ENCODE assay signal across 8 mouse cellular contexts in the genomic region with DNA sequence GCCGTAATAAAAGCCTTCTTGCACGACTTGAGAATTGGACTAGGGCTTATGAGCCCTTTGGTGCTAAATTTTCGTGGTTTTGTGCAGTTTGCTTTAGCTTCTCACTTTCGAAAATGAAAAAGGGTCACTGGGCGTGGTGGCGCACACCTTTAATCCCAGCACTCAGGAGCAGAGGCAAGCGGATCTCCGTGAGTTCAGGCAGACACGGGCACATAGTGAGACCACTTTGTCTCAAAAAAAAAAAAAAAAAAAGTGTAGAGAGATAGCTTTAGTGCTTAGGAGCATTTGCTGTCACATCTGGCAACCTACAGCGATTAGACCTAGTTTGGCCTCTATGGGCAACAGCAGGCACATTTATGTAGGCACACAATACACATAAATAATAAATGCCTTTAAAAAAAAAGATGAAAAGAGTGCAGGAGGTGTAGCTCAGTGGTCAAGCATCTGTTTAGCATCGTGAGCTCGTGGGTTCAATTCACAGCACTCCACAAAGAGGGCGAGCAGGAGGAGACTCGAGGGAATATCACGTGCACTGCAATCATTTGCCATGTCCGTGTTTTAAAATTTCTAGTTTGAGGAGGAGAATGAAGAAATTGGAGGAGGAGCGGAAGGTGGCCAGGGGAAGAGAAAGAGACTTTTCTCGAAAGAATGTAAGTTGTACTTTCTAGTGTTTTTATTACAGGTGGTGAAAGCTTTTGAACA. TPM values are rescaled to one million over a fixed set of nuclear protein-coding genes. Genes with fewer than 3 reads are reported as not detected.
A peak's percentile ranks its signal among the peaks of the same experiment; 100 is the strongest.
DNase-seq lines count a peak whose midpoint lies in the region; ATAC-seq and TF ChIP-seq lines count a peak whose summit lies in the region.

No protein-coding gene starts in this region.

- H3K27me3 ChIP-seq in embryonic facial prominence, embryonic 11.5 days (ENCODE audit: control insufficient read depth, insufficient read depth, low read length), result no peaks in the 10 kb centered on the region
- no peaks in the 10 kb centered on the region for H3K27me3 ChIP-seq in intestine, embryonic 15.5 days (replicated peaks)
- no peaks in the 10 kb centered on the region for H3K27me3 ChIP-seq in neural tube, embryonic 14.5 days (ENCODE audit: control insufficient read depth, insufficient read depth, low read length)

- no peak for DNase-seq in lung, adult 2 months
- DNase-seq in lung, postnatal 10 days, result no peak
- DNase-seq in embryonic facial prominence, embryonic 11.5 days (ENCODE audit: low spot score), result no peak
- no peak for DNase-seq in adrenal gland, adult 8-10 months
- DNase-seq in left cerebral cortex, postnatal 4 days, result no peak
- DNase-seq in yolk sac, embryonic 10.5 days (ENCODE audit: low spot score), result no peak

- TF ChIP-seq CTCF in lung, adult 2 months (IDR thresholded peaks at IDR 0.05; ENCODE audit: insufficient read depth, low read length), result no peak

- peaks cover 4% of the 10 kb centered on the region for H3K4me1 ChIP-seq in lung, adult 2 months (ENCODE audit: control insufficient read depth, insufficient read depth, low read length)
- no peaks in the 10 kb centered on the region for H3K4me1 ChIP-seq in embryonic facial prominence, embryonic 11.5 days (ENCODE audit: control insufficient read depth, insufficient read depth, low read length)
- peaks cover 12% of the 10 kb centered on the region for H3K4me1 ChIP-seq in intestine, embryonic 15.5 days (replicated peaks)
- peaks cover 16% of the 10 kb centered on the region for H3K4me1 ChIP-seq in neural tube, embryonic 14.5 days (ENCODE audit: control insufficient read depth, insufficient read depth, low read length)

- WGBS in lung, adult 2 months, result 41% methylated on average over 18 of the region's 18 CpGs
- WGBS in embryonic facial prominence, embryonic 11.5 days, result 47% methylated on average over 18 of the region's 18 CpGs
- 41% methylated on average over 18 of the region's 18 CpGs for WGBS in intestine, embryonic 15.5 days
- 36% methylated on average over 18 of the region's 18 CpGs for WGBS in neural tube, embryonic 14.5 days

- H3K9me3 ChIP-seq in embryonic facial prominence, embryonic 11.5 days (replicated peaks; ENCODE audit: control insufficient read depth, low read length), result no peaks in the 10 kb centered on the region
- no peaks in the 10 kb centered on the region for H3K9me3 ChIP-seq in intestine, embryonic 15.5 days
- no peaks in the 10 kb centered on the region for H3K9me3 ChIP-seq in neural tube, embryonic 14.5 days (ENCODE audit: control insufficient read depth, low read length)

- no peak overlapping the region for H3K27ac ChIP-seq in embryonic facial prominence, embryonic 11.5 days (replicated peaks; ENCODE audit: low read depth, low read length)
- H3K27ac ChIP-seq in intestine, embryonic 15.5 days, result 0 out of 2 replicates have a peak overlapping the region, but pooled peaks have one; percentile 41
- no peak overlapping the region for H3K27ac ChIP-seq in neural tube, embryonic 14.5 days (ENCODE audit: low read depth, low read length)

- TF ChIP-seq POLR2A in lung, adult 2 months (IDR thresholded peaks at IDR 0.05; ENCODE audit: borderline replicate concordance, extremely low read depth, low read depth, low read length), result no peak

- no peak for ATAC-seq in embryonic facial prominence, embryonic 11.5 days (replicated peaks; ENCODE audit: insufficient number of reproducible peaks, low FRiP score, low TSS enrichment, low read depth)
- ATAC-seq in intestine, embryonic 15.5 days, result no peak
- no peak for ATAC-seq in neural tube, embryonic 14.5 days (ENCODE audit: low read depth)

- H3K4me3 ChIP-seq in lung, adult 2 months (replicated peaks; ENCODE audit: extremely low read depth, low read depth, low read length), result peak overlapping the region; percentile 95
- peak overlapping the region; percentile 54 for H3K4me3 ChIP-seq in embryonic facial prominence, embryonic 11.5 days (ENCODE audit: low read depth, low read length)
- peak overlapping the region; percentile 59 for H3K4me3 ChIP-seq in intestine, embryonic 15.5 days (replicated peaks)
- H3K4me3 ChIP-seq in neural tube, embryonic 14.5 days (ENCODE audit: low read depth, low read length), result peak overlapping the region; percentile 58

- no peaks in the 10 kb centered on the region for H3K36me3 ChIP-seq in embryonic facial prominence, embryonic 11.5 days (replicated peaks; ENCODE audit: control insufficient read depth, insufficient read depth, low read depth, low read length)
- H3K36me3 ChIP-seq in intestine, embryonic 15.5 days, result no peaks in the 10 kb centered on the region
- H3K36me3 ChIP-seq in neural tube, embryonic 14.5 days (ENCODE audit: control insufficient read depth, insufficient read depth, low read length), result no peaks in the 10 kb centered on the region

- peak overlapping the region; percentile 66 for H3K9ac ChIP-seq in embryonic facial prominence, embryonic 11.5 days (replicated peaks; ENCODE audit: low read length)
- H3K9ac ChIP-seq in intestine, embryonic 15.5 days, result peak overlapping the region; percentile 63
- peak overlapping the region; percentile 72 for H3K9ac ChIP-seq in neural tube, embryonic 14.5 days (replicated peaks; ENCODE audit: low read depth, low read length)

- intact Hi-C loops in left cerebral cortex, postnatal 4 days (cut with DNase I), result no loop called here

- H3K4me2 ChIP-seq in embryonic facial prominence, embryonic 11.5 days (ENCODE audit: low read depth, low read length), result peak overlapping the region; percentile 41
- H3K4me2 ChIP-seq in intestine, embryonic 15.5 days (replicated peaks), result peak overlapping the region; percentile 73
- peak overlapping the region; percentile 67 for H3K4me2 ChIP-seq in neural tube, embryonic 14.5 days (ENCODE audit: low read depth, low read length)

RNA-seq across cellular contexts. Expression of a gene that starts 1.0 kb away (rescaled TPM):
- polyA plus RNA-seq in lung, adult 2 months (2012; rRNA removed), result 2.0 and 4.0 TPM in 2 replicates
- 64.1 and 70.3 TPM in 2 replicates for polyA plus RNA-seq in embryonic facial prominence, embryonic 11.5 days (2014; fragmentation: Nextera tagmentation; extraction: Ambion mirVana)
- polyA plus RNA-seq in intestine, embryonic 15.5 days (2015; fragmentation: Nextera tagmentation; extraction: Ambion mirVana), result 38.4 and 39.4 TPM in 2 replicates
- polyA plus RNA-seq in neural tube, embryonic 14.5 days (2014; fragmentation: Nextera tagmentation; extraction: Ambion mirVana), result 42.0 and 56.9 TPM in 2 replicates
- total RNA-seq in adrenal gland, adult 8-10 months (2022), result 10 to 100 TPM; 26.3 to 35.0 (median 29.7) TPM
- total RNA-seq in left cerebral cortex, postnatal 4 days (2021), result 10 to 100 TPM; 22.3 to 26.3 TPM

RNA-seq across cellular contexts. Expression of a gene that starts 10.2 kb away (rescaled TPM):
- 7.0 and 9.8 TPM in 2 replicates for polyA plus RNA-seq in lung, adult 2 months (2012; rRNA removed)
- 48.2 and 49.6 TPM in 2 replicates for polyA plus RNA-seq in embryonic facial prominence, embryonic 11.5 days (2014; fragmentation: Nextera tagmentation; extraction: Ambion mirVana)
- polyA plus RNA-seq in intestine, embryonic 15.5 days (2015; fragmentation: Nextera tagmentation; extraction: Ambion mirVana), result 34.3 and 35.5 TPM in 2 replicates
- 47.1 and 57.8 TPM in 2 replicates for polyA plus RNA-seq in neural tube, embryonic 14.5 days (2014; fragmentation: Nextera tagmentation; extraction: Ambion mirVana)
- total RNA-seq in adrenal gland, adult 8-10 months (2022), result 10 to 100 TPM; 63.6 to 76.6 (median 68.7) TPM
- 10 to 100 TPM; 45.4 to 46.1 TPM for total RNA-seq in left cerebral cortex, postnatal 4 days (2021)

RNA-seq across cellular contexts. Expression of a gene that starts 18.6 kb away (rescaled TPM):
- 5.7 and 8.3 TPM in 2 replicates for polyA plus RNA-seq in lung, adult 2 months (2012; rRNA removed)
- 16.9 and 17.2 TPM in 2 replicates for polyA plus RNA-seq in embryonic facial prominence, embryonic 11.5 days (2014; fragmentation: Nextera tagmentation; extraction: Ambion mirVana)
- 7.0 and 8.7 TPM in 2 replicates for polyA plus RNA-seq in intestine, embryonic 15.5 days (2015; fragmentation: Nextera tagmentation; extraction: Ambion mirVana)
- 113 and 114 TPM in 2 replicates for polyA plus RNA-seq in neural tube, embryonic 14.5 days (2014; fragmentation: Nextera tagmentation; extraction: Ambion mirVana)
- 10 to 100 TPM; 11.7 to 19.3 (median 15.3) TPM for total RNA-seq in adrenal gland, adult 8-10 months (2022)
- total RNA-seq in left cerebral cortex, postnatal 4 days (2021), result 100 to 1,000 TPM; 184 to 186 TPM

RNA-seq across cellular contexts. Expression of a gene that starts 36.1 kb away (rescaled TPM):
- polyA plus RNA-seq in lung, adult 2 months (2012; rRNA removed), result 45.7 and 56.3 TPM in 2 replicates
- polyA plus RNA-seq in embryonic facial prominence, embryonic 11.5 days (2014; fragmentation: Nextera tagmentation; extraction: Ambion mirVana), result 0.48 and 1.5 TPM in 2 replicates
- 17.1 and 26.7 TPM in 2 replicates for polyA plus RNA-seq in intestine, embryonic 15.5 days (2015; fragmentation: Nextera tagmentation; extraction: Ambion mirVana)
- 13.9 and 22.1 TPM in 2 replicates for polyA plus RNA-seq in neural tube, embryonic 14.5 days (2014; fragmentation: Nextera tagmentation; extraction: Ambion mirVana)
- total RNA-seq in adrenal gland, adult 8-10 months (2022), result 1 to 10 TPM; 2.4 to 6.9 (median 3.9) TPM
- total RNA-seq in left cerebral cortex, postnatal 4 days (2021), result 10 to 100 TPM; 17.6 to 20.1 TPM

RNA-seq across cellular contexts. Expression of a gene that starts 38.5 kb away (rescaled TPM):
- polyA plus RNA-seq in lung, adult 2 months (2012; rRNA removed), result 7.1 and 7.7 TPM in 2 replicates
- polyA plus RNA-seq in embryonic facial prominence, embryonic 11.5 days (2014; fragmentation: Nextera tagmentation; extraction: Ambion mirVana), result not detected in 2 replicates
- 0.34 TPM in 1 of 2 replicates, not detected in the other for polyA plus RNA-seq in intestine, embryonic 15.5 days (2015; fragmentation: Nextera tagmentation; extraction: Ambion mirVana)
- 1.8 TPM in 1 of 2 replicates, not detected in the other for polyA plus RNA-seq in neural tube, embryonic 14.5 days (2014; fragmentation: Nextera tagmentation; extraction: Ambion mirVana)
- total RNA-seq in adrenal gland, adult 8-10 months (2022), result under 1 TPM in 2 of 4 experiments, not detected in 2; 0.45 to 0.59 TPM
- 1 to 10 TPM; 2.4 to 2.7 TPM for total RNA-seq in left cerebral cortex, postnatal 4 days (2021)
